Mouse (Mus musculus) retina, postnatal 1 day (tissue): ENCODE measurements at regions not wholly inside any gene's neighbourhood (a gene's known extent, or its start where the extent isn't known, plus 50 kb on each side); places are given as distances from the start of the nearest gene placed in this dataset.
"Not testable (repeated sequence)": the region's sequence is repeated elsewhere in the genome, so short reads cannot be mapped to it uniquely, and the experiment has no call there.

Source experiments
- DNase-seq: peaks from one replicate; pipeline ENCODE4 v3.0.0-alpha.2; 2012

- DNase-seq = no peak
These were observed 97.8 kb downstream of the Wdr11 start for GRCm38 (mm10) chr7:129689464-129689863.

DNA sequence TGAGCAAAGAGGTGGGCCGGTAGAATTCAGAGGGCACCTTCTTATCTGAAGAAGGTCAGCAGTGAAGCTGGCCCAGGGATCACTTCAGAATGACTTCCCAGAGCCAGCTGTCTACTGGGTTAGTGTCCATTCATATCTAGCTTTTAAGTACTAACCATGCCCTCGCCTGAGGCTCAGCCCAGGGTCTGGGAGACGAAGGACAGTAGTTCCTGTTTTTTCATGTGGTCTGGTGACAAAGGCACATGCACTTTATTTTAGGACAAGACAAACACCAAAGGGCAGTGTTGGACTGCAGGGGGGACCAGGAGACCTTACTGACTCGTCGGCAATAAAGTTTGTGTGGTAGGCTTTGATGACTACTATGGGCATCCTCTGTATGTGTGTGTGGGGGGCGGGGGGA lies 99.2 kb downstream of the Wdr11 start:
- DNase-seq = no peak

- no peak for DNase-seq
These were observed 100.0 kb downstream of the Wdr11 start for GRCm38 (mm10) chr7:129691619-129692071.

DNA sequence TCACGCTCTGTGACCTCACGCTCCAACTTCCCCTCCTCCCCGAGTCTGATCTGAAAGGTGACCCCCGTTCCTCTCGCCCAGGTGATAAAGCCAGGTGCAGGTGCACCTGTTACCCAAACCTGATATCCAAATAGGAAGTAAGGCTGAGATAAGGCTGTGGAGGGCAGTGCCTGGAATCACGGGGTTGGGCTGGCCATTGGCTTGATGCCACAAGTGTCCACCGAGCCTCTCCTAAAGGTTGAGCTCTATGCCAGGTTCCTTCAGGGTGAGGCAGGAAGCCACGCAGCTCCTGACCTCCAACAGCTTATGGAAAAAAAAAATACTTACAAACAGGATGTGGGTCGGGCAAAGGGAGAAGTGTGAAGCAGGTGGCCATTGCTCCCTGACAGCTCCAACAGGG lies 102.0 kb downstream of the Wdr11 start:
- no peak for DNase-seq

GRCm38 (mm10) chr7:129694168-129694567 lies 102.5 kb downstream of the Wdr11 start:
- DNase-seq = peak; percentile 12

GRCm38 (mm10) chr7:129699931-129700570 lies 108.4 kb downstream of the Wdr11 start:
- no peak for DNase-seq

DNA sequence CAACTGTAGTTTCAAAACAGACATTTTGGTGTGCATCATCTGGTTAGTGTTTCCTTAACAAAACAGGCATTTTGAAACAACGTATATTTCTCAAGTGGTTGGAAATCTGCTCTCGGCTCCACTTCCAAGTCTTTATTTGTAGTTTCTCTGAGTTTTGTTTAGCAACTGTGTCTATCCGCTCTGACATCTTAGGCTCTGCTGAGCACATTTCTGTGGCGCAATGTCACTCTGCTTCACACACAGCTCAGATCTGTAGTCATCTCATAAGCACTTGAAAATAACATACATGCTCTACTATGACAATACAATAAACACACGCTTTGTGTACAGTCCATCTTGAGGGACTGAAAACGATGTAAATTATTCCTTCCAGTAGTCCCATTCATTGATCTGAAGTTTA lies 135.9 kb downstream of the Wdr11 start:
- DNase-seq = no peak

GRCm38 (mm10) chr7:129729709-129730238 lies 138.1 kb downstream of the Wdr11 start:
- DNase-seq = no peak

DNA sequence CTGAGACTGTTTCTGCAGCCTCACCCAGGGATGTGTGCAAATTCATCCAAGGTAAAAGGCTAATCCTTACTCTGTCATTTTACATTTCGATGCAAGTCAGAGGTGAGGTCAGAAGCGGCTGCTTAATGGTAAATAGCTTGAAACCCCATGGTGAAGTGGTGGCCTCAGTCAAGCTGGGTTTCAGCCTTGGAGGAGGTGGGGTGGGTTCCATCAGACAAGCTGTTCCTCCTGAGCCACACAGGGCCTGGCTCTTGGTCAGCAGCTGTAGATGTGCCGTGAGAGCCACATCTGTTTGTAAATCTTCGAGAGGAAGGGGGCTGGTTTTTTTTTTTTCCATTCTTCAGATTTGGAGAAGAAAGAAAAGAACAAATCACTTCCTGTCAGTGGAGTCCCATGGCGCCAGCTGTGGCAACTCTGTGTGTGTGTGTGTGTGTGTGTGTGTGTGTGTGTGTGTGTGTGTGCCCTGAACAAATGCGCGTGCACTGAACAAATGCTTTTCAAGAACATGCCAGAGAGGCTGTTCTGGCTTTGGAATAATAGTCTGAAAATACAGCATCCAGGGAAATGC lies 139.2 kb downstream of the Wdr11 start:
- DNase-seq = no peak

DNA sequence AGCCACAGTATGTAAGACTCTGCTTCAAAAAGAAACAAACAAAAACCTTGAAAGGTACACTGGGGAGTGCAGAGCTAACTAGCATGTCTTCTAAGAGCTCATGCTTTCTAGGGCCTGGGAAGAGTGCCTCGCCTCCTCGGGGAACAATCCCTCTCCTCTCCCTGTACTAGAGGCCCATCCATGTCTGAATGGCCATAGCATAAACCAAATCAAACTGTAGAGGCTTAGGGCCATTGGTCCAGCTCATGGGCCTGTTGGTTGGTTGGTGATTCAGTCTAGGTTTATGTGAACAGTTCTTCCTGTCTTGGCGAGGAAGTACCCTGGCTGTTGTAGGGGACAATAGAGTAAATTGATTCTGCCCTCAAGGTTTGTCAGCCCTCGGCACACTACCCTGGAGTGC lies 151.0 kb downstream of the Wdr11 start:
- no peak for DNase-seq

DNA sequence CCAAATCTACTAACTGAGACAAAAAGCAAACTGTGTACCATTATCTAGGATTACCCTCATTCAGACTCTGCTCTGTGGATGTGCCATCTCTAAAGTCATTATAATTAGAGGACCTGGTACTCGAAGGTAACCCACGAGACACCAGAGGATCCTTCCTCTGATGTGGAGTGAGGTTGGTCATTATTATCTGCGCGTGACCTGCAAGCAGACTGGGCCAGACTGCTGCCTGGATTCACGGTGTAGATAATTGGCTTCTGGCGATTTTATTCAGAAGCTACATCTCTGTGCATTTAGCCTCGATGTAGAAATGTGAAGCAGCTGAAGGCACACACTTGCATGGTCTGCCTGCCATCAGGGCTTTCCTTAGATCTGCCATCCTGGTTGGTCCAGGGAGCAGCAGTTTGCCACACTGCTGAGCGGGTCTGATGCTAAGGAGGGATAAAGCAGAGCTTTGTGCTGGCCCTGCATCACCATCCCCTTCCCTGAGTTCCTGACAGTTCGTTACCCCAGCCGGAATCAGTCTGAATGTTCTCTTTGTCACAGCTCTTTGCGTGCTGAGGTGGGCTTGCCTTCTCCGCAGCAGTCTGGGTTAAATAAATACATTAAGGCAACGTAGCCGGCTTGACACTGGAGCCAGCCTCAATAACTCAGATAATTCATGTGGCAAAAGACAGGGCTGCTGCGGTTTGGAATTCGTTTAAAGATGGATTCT lies 152.4 kb downstream of the Wdr11 start:
- peak; percentile 48 for DNase-seq

DNA sequence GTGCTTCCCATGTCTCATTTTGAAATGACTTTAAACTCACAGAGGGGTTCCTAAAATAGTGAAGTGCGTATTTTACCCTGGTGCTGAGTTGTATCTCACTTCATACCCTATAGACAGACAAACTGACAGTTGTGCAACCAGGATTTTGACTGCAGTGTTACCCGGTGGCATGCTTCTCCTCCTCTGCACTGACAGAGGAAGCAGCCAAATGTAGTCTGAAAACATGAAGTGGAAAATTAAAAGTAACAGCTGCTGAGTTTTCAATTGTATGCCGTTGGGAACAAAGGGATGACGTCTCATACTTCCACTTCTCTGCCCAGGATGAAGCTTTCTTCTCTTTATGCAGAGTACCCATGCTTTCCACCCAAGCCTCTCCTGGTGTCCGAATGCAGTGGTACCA lies 155.0 kb downstream of the Wdr11 start:
- no peak for DNase-seq

GRCm38 (mm10) chr7:129750936-129751335 lies 159.3 kb downstream of the Wdr11 start:
- DNase-seq = no peak

DNA sequence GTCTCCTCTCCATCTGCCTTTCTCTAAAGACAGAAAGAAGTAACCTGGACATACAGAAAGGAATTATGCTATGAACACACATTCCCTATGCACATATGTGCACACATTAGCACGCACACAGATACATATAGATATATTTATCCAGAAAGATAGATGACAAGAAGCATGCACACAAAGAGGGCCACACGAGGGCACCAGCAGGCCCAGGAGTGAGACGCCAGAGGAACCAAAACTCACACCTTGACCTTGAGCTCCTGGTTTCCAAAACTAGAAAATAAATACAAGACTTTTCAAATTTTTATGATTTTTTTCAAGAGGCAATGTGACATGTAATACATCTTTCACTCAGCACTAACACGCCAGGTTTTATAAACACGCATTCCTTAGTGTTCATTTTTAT lies 163.1 kb downstream of the Wdr11 start:
- DNase-seq = no peak

DNA sequence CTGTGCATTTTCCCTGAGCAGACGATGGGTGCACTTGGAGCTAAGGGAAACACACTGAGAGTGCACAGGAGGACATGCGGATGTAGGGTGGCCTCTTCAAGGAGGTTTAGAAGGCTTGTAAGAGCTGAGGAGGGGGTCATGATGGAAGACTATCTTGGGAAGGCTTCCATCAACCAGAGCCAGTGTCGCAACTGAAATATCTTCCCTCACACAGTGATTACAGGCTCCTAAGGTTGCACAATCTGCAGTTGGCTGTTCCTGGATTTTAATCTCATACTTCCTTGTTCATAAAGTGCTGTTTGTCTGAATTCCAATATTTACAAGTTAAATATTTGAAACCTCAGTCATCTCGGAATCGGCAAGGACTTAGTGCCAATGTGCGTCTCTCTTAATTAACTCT lies 164.5 kb downstream of the Wdr11 start:
- DNase-seq = no peak

- DNase-seq = no peak
These were observed 168.2 kb downstream of the Wdr11 start for GRCm38 (mm10) chr7:129759848-129760247.

DNA sequence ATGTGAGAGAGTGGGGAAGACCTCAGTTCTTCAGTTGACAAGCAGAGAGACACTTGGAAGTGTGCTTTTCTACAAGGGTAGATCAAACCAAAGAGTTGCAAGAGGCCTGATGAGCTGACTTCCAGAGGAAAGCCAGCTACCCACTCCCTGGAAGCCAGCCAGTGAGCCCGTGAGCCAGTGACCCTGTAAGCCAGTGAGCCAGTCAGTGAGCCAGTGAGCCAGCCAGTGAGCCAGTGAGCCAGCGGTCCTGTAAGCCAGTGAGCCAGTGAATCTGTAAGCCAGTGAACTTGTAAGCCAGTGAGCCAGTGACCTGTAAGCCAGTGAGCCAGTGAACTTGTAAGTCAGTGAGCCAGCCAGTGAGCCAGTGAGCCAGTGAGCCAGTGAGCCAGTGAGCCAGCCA lies 168.7 kb downstream of the Wdr11 start:
- no peak for DNase-seq

DNA sequence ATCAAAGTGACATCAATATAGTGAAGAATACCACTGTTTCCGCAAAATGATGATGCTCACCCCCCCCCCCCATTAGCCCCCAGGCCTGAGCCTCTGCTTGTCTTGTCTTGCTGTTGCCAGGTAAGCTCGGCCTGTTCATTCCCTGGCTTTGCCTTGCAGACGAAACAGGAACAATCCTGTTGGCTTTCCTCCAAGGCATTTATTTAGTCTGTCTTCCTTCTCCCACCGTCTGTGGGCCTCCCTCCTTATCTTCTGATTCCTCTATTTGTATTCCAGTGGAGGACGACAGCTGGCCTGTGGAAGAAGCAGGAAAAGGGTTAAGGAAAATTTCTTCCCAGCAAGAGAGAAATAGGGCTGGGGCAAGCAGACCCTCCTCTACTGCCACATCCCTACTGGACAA lies 172.1 kb downstream of the Wdr11 start:
- DNase-seq = no peak

DNA sequence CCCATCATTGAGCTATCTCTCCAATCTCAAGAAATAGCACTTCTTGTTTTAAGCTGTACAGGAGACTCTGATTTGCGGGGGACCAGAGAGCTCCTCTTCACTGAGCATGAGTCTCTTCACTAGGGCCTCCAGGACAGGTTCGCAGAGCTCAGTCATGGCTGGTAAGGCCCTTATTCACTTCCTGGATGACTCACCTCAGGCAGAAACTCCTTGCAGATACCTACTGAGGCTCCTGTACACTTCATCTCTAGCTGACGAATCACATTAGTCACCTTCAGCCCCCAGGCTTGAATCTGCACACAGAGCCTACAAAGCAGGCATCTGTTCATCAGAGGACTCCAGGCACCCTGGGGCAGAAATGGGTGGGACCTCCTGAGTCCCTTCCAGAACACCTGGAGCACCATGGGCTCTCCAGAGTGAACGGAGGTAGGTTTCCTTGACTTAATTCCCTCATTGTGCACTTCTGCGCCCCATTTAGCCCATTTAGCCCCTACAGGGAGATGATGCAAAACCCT lies 172.8 kb downstream of the Wdr11 start:
- peak; percentile 13 for DNase-seq

DNA sequence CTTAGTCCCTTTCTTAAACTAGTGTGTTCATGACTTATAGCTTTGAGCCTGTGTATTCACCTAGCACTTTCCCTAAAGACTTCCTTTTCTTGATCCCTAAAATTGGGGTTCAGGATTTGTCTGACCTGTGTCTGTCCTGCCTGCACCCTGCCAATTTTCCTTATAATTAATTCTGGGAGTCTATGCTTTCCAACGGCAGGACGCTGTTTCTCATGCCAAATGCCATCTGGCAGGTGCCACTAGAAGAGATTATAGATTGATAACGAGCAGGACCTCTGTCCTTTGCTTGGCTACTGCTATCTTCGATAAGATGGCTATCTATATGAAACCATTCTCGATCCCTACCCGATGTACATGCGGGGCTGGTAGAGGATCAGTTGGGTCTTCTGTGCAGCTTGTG lies 174.0 kb downstream of the Wdr11 start:
- no peak for DNase-seq

DNA sequence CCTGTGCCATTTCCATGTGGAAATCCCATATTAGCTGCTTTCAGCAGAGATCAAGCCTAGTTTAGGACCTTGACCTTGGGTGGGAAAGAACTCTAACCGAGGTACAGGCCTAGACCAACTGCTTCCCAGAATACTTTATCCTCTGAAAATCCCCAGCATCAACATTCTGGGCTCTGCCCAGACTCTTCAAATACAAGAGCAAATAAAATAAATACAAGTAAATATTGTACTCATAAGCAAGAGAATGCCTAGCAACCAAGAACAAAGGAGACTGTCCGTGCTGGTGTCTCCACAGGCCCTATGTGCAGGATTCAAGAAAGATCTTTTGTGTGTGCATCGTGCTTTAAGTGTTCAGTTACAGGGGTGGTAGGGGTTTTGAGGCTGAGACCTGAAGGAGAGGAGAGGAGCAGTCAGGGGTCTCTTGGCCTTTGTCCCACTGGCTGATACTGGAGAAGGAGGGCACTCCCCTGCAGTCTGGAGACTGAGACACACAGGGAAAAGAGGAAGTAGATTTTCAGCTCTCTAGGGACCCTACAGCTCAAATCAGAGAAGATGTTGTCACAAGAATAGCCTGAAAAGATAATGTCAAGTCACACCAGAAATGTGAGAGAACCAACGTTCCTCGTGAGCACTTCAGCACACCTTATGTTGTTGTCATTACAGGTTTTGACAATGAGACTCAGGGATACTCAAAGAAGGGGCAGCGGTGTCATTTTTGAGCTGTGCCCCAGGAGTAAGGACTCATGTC lies 174.6 kb downstream of the Wdr11 start:
- DNase-seq = no peak

DNA sequence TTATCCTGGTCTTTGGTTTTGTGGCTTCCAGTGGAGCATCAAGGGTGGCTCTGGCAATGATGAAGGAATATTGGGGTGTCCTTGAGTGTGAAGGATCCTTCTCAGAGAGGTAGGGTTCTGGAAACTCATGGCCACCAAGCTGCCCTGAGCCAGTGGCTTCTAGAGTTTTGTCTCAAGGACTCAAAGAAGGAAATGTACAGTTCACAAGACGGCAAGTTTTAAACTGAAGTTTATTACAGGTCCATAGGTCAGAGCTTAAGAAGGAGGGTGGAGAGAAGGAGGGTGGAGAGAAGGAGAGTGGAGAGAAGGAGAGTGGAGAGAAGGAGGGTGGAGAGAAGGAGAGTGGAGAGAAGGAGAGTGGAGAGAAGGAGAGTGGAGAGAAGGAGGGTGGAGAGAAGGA lies 178.0 kb downstream of the Wdr11 start:
- not testable (repeated sequence) for DNase-seq

DNA sequence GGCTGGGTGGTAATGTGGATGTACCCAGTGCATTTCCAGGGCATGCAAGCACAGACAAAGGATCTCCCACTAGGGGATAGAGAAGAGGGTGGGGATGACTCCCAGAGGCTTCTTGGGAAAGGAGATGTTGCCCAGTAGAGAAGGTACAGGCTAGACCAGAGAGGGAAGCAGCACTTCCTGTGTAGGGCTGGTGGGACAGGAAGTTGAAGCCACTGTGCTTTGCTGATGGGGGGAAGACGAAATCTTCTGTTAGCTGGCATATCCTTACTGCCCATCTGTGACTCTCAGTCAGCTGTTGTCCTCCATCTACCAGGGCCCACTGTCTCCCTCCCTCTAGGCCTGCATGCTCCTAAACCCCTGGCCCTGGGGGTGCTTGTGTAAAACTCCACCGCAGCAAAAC lies 180.2 kb downstream of the Wdr11 start:
- no peak for DNase-seq
